Mouse (Mus musculus): ENCODE measurements at regions not wholly inside any gene's neighbourhood (a gene's known extent, or its start where the extent isn't known, plus 50 kb on each side); places are given as distances from the start of the nearest gene placed in this dataset.
A peak's percentile ranks its signal among the peaks of the same experiment; 100 is the strongest.

GRCm38 (mm10) chr7:88185120-88185796 lies 92.6 kb upstream of the Ctsc start:
- H3K27ac ChIP-seq (replicated peaks): no peak overlapping the region
- no peak for ATAC-seq (ENCODE audit: low FRiP score, low read depth)
- no peaks in the 10 kb centered on the region for H3K27me3 ChIP-seq
- no peak overlapping the region for H3K9ac ChIP-seq
- H3K4me2 ChIP-seq: no peak overlapping the region
- H3K4me1 ChIP-seq (replicated peaks): no peaks in the 10 kb centered on the region
- H3K9me3 ChIP-seq: no peaks in the 10 kb centered on the region
- 70% methylated on average over 6 of the region's 6 CpGs for WGBS
- H3K36me3 ChIP-seq: no peaks in the 10 kb centered on the region
- no peak overlapping the region for H3K4me3 ChIP-seq

GRCm38 (mm10) chr7:88187555-88187954 lies 90.3 kb upstream of the Ctsc start:
- Histone ChIP-seq H3K27me3 (no peaks in the 10 kb centered on the region), H3K27ac (replicated peaks) (no peak overlapping the region), H3K4me1 (replicated peaks) (no peaks in the 10 kb centered on the region), H3K36me3 (no peaks in the 10 kb centered on the region), H3K9me3 (no peaks in the 10 kb centered on the region), H3K9ac (no peak overlapping the region), H3K4me2 (no peak overlapping the region), H3K4me3 (no peak overlapping the region)
- no peak for ATAC-seq (ENCODE audit: low FRiP score, low read depth)
- WGBS: 72% methylated on average over 2 of the region's 2 CpGs

DNA sequence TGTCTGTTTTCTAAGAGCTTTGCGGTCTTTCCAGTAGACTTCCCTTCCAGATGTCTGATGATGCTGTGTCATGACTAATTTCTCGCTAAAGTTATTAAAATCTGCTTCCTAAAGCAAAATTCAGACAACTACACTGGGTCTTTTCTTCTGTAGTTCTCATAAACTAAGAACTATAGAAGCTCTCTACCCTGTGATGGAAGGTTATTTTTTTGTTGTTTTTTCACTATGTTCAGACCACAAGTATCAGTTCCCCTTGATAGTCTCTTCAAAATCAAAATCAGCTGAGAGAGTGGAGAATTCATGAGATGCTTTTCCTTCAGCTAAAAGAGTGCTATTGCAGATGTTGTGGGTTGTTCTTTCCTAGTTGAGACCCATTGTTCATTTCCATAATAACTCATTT lies 85.1 kb upstream of the Ctsc start:
- 88% methylated on average over 2 of the region's 2 CpGs for WGBS
- Histone ChIP-seq H3K36me3 (no peaks in the 10 kb centered on the region), H3K4me1 (replicated peaks) (no peaks in the 10 kb centered on the region), H3K27ac (replicated peaks) (no peak overlapping the region), H3K4me2 (no peak overlapping the region), H3K9ac (no peak overlapping the region), H3K4me3 (no peak overlapping the region), H3K9me3 (no peaks in the 10 kb centered on the region), H3K27me3 (no peaks in the 10 kb centered on the region)
- no peak for ATAC-seq (ENCODE audit: low FRiP score, low read depth)

DNA sequence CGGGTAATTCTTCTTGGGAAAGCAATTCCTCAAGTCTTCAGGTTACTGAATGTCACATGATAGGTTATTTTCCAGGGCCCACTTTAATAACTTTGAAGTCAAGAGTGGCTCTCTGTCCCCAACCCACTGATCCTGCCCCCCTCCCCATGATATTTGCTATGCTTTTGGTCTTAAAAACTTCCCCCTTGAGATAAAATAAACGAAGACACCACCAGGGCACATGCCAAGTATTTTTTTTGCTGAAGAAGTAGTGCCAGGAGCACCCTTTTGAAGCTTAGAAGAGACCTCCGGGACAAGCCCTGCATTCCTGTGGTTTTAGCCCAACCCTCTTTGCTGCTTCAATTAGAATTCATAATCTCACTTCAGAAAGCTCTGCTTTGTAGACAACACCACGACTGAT lies 78.8 kb upstream of the Ctsc start:
- Histone ChIP-seq H3K4me2 (no peak overlapping the region), H3K27me3 (no peaks in the 10 kb centered on the region), H3K27ac (replicated peaks) (no peak overlapping the region), H3K9me3 (no peaks in the 10 kb centered on the region), H3K9ac (no peak overlapping the region), H3K4me3 (no peak overlapping the region), H3K36me3 (no peaks in the 10 kb centered on the region), H3K4me1 (replicated peaks) (no peaks in the 10 kb centered on the region)
- WGBS: 65% methylated on average over 4 of the region's 4 CpGs
- ATAC-seq (ENCODE audit: low FRiP score, low read depth): no peak

DNA sequence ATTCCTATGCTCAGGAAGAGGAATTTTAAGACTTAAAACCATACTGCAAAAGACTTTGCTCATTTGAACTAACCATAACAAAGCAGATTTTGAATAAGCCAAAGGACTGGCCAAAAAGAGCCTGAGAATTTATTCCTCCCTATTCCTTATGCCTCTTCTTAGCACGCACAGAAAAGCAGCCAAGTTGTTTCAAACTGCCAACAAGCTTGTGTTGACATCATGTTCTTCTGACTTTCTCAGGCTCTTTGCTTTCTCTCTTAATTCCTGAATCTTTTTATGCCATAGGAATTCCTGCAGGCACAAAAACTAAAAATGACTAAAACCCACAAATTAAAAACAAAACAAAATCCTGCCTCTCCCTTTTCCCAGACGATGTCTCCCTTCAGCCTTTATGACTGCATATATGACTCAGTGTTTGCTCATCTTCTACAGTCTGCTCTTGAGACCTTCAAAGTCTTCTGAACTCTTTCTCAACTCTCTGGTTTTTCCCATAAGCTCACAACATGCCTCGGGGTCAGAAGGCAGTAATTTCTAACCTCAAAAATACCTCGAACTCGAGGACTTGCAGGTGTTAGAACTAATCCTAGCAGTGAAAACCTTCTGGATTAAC lies 77.9 kb upstream of the Ctsc start:
- WGBS: 89% methylated on average over 5 of the region's 5 CpGs
- Histone ChIP-seq H3K4me3 (no peak overlapping the region), H3K27me3 (no peaks in the 10 kb centered on the region), H3K9me3 (no peaks in the 10 kb centered on the region), H3K9ac (no peak overlapping the region), H3K4me1 (replicated peaks) (no peaks in the 10 kb centered on the region), H3K27ac (replicated peaks) (no peak overlapping the region), H3K36me3 (no peaks in the 10 kb centered on the region), H3K4me2 (no peak overlapping the region)
- no peak for ATAC-seq (ENCODE audit: low FRiP score, low read depth)

DNA sequence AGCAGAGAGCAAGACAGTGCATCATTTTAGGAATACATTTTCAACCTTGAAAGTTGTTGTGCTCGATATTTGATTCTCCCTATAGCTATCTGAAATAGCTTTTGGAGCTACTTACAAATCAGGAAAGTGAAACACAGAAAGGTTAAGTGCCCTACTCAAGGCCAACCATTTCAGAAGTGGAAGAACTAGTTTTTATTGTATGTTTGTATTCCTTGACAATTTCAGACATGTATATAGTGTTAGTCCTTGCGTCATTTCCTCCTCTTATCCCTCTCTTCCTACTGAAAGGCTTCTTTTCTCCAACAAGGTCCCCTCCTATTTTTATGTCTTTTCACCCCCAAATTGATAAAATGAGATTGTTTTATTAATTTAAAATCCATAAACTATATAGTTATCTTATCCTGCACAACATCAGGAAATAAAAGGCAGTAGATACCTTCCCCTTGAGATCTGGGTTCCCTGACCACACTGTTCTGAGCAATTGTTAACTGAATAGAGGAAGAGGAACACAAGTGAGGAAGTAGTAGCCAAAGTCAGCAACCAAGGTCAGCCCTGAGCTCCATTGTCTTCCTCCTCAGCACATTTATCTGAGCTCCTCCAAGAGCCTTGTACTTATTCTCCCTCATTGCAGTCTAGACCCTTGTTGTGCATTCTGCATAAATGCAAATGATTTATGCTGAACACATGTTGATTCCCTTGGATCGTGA lies 76.1 kb upstream of the Ctsc start:
- Histone ChIP-seq H3K36me3 (no peaks in the 10 kb centered on the region), H3K27ac (replicated peaks) (no peak overlapping the region), H3K4me1 (replicated peaks) (peaks cover 3% of the 10 kb centered on the region; the same call in 1 of the 2 replicates), H3K9me3 (no peaks in the 10 kb centered on the region), H3K27me3 (no peaks in the 10 kb centered on the region), H3K9ac (no peak overlapping the region), H3K4me2 (no peak overlapping the region), H3K4me3 (no peak overlapping the region)
- ATAC-seq (ENCODE audit: low FRiP score, low read depth): no peak
- 84% methylated on average over 3 of the region's 3 CpGs for WGBS

DNA sequence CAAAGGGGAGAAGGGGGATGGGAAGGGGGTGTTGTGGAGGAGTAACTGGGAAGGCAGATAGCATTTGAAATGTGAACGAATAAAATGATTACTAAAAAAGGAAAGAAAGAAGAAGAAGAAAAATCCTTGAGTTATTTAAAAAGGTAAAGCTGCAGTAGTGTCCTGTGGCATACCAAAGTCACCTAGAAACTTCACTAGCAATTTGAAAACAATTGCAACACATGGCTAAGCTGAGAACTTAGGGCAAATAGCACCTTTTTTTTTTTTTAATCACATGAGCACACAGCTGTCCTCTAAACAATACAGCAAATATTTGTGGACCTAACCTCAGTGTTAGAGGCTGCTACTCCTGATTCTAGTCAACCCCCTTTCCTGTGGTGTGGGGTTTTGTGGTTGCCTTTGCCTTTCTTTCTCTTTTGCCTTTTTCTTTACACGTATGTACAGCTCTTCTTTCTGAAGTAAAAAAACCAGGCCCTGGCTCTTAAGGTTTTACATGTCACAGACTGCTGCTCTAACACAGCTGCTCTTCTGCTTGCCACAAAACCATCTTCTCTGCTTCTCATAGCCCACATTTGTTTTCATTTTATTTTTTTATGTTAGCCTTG lies 71.6 kb upstream of the Ctsc start:
- ATAC-seq (ENCODE audit: low FRiP score, low read depth): no peak
- Histone ChIP-seq H3K4me3 (no peak overlapping the region), H3K4me2 (no peak overlapping the region), H3K9me3 (no peaks in the 10 kb centered on the region), H3K27me3 (no peaks in the 10 kb centered on the region), H3K4me1 (replicated peaks) (peaks cover 10% of the 10 kb centered on the region; the same call in 1 of the 2 replicates), H3K9ac (no peak overlapping the region), H3K27ac (replicated peaks) (no peak overlapping the region), H3K36me3 (no peaks in the 10 kb centered on the region)
- 53% methylated on average over 2 of the region's 2 CpGs for WGBS

DNA sequence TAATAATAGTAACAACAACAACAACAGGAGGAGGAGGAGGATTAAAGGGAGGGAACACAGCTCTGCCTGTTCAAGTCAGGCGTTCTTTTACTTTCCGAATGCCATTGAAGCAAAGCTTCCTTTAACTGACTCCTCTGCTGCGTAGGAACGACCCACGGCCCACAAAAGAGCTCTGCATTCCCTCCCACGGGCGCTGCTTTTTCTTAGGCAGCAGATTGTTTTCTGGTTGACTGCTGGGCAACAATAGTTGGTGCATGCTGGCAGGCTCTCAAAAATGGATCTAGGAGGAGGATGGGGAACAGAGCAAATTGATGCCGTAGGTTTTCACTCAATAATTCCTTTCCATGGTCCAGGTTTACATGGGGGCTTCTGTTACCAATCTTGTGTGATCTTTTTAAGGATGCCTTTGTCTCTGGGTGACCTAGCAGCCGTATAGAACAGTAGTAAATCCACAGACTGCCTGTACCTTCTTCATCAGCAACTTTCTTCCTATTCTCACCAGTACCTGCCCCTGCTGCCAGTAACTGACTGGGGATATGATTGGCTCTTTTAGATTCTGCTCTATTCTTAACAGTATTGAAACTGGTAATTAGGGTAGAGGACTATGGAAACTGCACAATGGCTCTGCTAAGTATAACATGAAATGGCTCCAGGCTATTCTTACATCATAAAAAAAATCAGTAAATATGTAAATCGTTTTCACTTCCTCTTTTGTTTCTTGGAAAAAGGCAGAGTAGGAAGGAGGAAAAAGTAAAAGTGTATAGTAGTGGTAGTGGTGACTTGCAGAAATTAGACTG lies 70.8 kb upstream of the Ctsc start:
- Histone ChIP-seq H3K27ac (replicated peaks) (peak overlapping the region; percentile 64), H3K4me1 (replicated peaks) (peaks cover 10% of the 10 kb centered on the region; the same call in 1 of the 2 replicates), H3K36me3 (no peaks in the 10 kb centered on the region), H3K27me3 (no peaks in the 10 kb centered on the region), H3K9me3 (no peaks in the 10 kb centered on the region), H3K4me3 (no peak overlapping the region), H3K4me2 (peak overlapping the region; percentile 2; the same call in 1 of the 2 replicates), H3K9ac (no peak overlapping the region)
- peak; percentile 74; the same call in 1 of the 2 replicates for ATAC-seq (ENCODE audit: low FRiP score, low read depth)
- 13% methylated on average over 10 of the region's 10 CpGs for WGBS

GRCm38 (mm10) chr7:88214713-88215198 lies 63.1 kb upstream of the Ctsc start:
- no peak for ATAC-seq (ENCODE audit: low FRiP score, low read depth)
- Histone ChIP-seq H3K4me1 (replicated peaks) (no peaks in the 10 kb centered on the region), H3K4me3 (no peak overlapping the region), H3K9ac (no peak overlapping the region), H3K27ac (replicated peaks) (no peak overlapping the region), H3K36me3 (no peaks in the 10 kb centered on the region), H3K4me2 (no peak overlapping the region), H3K27me3 (no peaks in the 10 kb centered on the region), H3K9me3 (no peaks in the 10 kb centered on the region)
- 49% methylated on average over 2 of the region's 2 CpGs for WGBS

- H3K9ac ChIP-seq: no peak overlapping the region
- no peaks in the 10 kb centered on the region for H3K4me1 ChIP-seq (replicated peaks)
- WGBS: 96% methylated on average over 1 of the region's 1 CpGs
- no peak overlapping the region for H3K4me2 ChIP-seq
- no peaks in the 10 kb centered on the region for H3K9me3 ChIP-seq
- no peaks in the 10 kb centered on the region for H3K36me3 ChIP-seq
- no peak overlapping the region for H3K4me3 ChIP-seq
- no peaks in the 10 kb centered on the region for H3K27me3 ChIP-seq
- no peak overlapping the region for H3K27ac ChIP-seq (replicated peaks)
- no peak for ATAC-seq (ENCODE audit: low FRiP score, low read depth)
Observed at GRCm38 (mm10) chr7:88215425-88215824, 62.5 kb upstream of the Ctsc start.

- WGBS: 84% methylated on average over 2 of the region's 2 CpGs
- no peak for ATAC-seq (ENCODE audit: low FRiP score, low read depth)
- no peak overlapping the region for H3K27ac ChIP-seq (replicated peaks)
- H3K4me2 ChIP-seq: no peak overlapping the region
- no peak overlapping the region for H3K4me3 ChIP-seq
- no peak overlapping the region for H3K9ac ChIP-seq
- H3K27me3 ChIP-seq: no peaks in the 10 kb centered on the region
- no peaks in the 10 kb centered on the region for H3K9me3 ChIP-seq
- H3K4me1 ChIP-seq (replicated peaks): no peaks in the 10 kb centered on the region
- H3K36me3 ChIP-seq: no peaks in the 10 kb centered on the region
Observed at GRCm38 (mm10) chr7:88222141-88222540, 55.7 kb upstream of the Ctsc start.
